Mouse (Mus musculus): Measurements from ENCODE around the gene Ppp1r9a. TPM values are rescaled to one million over a fixed set of nuclear protein-coding genes. Genes with fewer than 3 reads are reported as not detected.

Gene Ppp1r9a
- polyA plus RNA-seq, 1 experiment = 32.7 TPM

DNA sequence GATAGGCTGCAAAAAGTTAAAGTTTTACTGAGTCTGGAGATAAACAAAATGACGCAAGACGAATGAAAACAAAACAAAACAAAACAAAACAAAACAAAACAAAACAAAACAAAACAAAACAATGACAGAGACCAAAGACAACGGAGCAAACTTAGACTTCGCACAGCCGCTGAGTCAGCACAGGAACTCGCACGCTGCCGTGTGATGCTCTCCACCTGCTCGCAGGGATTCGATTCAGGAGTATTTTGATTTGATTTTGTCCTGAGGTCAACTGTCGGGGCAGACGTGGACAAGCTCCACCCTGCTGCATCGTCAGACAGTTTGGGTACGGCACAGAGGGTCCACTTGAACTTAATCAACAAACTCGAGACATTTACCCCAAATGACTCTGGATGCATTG lies 105.9 kb downstream of the Ppp1r9a start:
- DNase-seq (ENCODE audit: low read depth) = no peak

DNA sequence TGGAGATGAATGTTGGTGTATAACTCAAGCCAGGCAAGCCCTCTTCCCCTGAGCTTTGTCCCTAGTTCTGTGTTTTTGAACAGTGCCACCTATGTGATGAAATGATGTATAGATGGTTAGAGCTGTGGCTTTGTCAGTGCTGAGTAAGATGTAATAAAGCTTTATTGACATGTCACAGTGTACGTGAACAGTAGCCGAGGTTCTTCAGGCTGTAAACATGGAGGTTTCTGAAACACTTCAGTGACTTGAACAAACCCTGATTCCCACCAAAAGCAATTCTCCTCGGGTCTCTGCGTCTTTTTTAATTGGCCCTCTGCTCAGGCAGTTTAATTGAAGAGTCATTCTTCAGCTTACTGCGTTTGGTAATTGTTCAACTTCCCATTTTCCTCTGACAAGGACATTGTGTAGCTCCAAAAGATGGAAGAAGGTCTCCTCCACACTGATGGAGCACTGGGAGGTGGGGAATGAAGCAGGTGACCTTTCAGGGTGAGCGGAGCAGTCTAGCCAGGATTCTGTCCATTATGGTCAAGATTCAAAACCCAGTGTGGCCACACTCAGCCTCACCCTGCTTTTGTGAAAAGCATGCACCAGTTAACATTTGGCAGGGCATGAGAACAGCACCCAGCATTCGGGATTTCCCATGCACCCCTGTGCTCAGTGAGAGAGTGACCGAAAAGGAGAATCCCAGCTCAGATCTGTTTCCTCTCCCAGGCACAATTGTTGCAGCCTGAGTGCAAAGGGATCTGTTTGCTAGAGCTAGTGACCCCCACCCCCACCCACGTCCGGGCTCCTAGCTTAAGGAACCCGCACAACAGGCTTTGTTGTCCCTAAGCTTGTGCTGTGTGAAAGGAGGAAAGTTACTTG lies 108.1 kb downstream of the Ppp1r9a start:
- TF ChIP-seq CTCF (IDR thresholded peaks at IDR 0.05; ENCODE audit: borderline replicate concordance, extremely low read depth, insufficient read depth, insufficient read length) (no peak), POLR2A (IDR thresholded peaks at IDR 0.05; ENCODE audit: borderline replicate concordance, extremely low read depth, insufficient read depth, insufficient read length, poor library complexity, severe bottlenecking) (no peak)
- DNase-seq (ENCODE audit: low read depth) = peak; percentile 57

More for the DNA sequence above, 105.9 kb downstream of the Ppp1r9a start:
- TF ChIP-seq POLR2A (IDR thresholded peaks at IDR 0.05; ENCODE audit: borderline replicate concordance, extremely low read depth, insufficient read depth, insufficient read length, poor library complexity, severe bottlenecking) (no peak), CTCF (IDR thresholded peaks at IDR 0.05; ENCODE audit: borderline replicate concordance, extremely low read depth, insufficient read depth, insufficient read length) (no peak)

DNA sequence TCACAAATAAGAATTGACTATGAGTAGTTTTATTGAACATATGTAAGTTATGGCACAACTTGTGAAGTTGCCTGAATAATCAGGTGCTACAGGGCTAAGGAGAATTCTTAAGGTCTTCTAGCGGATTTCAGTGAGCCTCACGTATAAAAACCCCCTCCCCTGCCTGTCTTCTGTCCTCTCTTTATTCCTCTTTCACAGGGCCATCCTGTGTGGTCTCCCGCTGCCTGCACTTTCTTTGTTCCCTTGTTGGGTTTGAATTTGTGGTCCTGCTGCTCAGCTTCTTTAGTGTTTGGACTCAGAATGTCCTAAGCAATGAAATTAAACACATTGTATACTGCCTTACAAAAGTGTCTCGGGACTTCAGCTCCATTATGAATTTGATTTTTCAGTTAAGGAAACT lies 110.1 kb downstream of the Ppp1r9a start:
- peak; percentile 41 for DNase-seq (ENCODE audit: low read depth)
- no peak for TF ChIP-seq CTCF (IDR thresholded peaks at IDR 0.05; ENCODE audit: borderline replicate concordance, extremely low read depth, insufficient read depth, insufficient read length)

DNA sequence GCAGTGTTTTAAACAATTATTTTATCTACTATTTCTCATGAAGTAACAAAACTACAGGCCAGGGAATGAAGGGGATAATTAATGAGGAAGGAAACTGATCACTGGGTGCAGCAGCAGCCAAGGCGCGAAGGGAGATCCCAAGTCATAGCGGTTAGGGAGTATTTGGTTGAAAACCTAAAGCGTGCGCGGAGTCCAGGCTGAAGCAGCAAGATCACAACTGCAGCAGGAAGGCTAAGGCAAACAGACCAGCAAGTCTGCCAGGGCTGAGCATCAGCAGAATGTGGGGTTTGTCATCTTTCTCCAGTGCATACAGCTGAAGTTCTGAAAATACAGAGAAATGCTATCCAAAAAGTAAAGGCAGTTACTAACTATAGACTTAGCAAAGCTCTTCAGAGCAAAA lies 111.8 kb downstream of the Ppp1r9a start:
- TF ChIP-seq CTCF (IDR thresholded peaks at IDR 0.05; ENCODE audit: borderline replicate concordance, extremely low read depth, insufficient read depth, insufficient read length) = no peak
- TF ChIP-seq POLR2A (IDR thresholded peaks at IDR 0.05; ENCODE audit: borderline replicate concordance, extremely low read depth, insufficient read depth, insufficient read length, poor library complexity, severe bottlenecking) = no peak
- DNase-seq (ENCODE audit: low read depth) = peak; percentile 35

DNA sequence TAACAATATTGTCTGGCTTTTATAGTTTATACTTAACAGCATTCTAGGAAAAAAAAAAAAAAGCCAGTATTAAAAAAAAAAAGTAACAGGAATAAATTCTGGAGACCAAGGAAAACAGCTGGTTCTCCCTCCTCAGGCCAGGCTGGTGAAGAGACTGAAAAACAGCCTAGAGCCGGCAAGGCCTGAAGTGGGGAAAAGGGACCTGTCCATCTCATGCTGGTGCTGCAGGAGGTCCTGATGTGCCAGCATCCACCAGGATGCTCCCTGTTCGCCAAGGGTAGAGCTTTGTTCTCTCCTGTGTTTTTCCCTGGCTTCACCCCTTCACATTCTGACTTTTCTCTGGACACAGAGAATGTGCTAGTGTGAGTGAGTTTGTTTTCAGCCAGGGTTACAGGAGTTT lies 112.5 kb downstream of the Ppp1r9a start:
- TF ChIP-seq POLR2A (IDR thresholded peaks at IDR 0.05; ENCODE audit: borderline replicate concordance, extremely low read depth, insufficient read depth, insufficient read length, poor library complexity, severe bottlenecking) (no peak), CTCF (IDR thresholded peaks at IDR 0.05; ENCODE audit: borderline replicate concordance, extremely low read depth, insufficient read depth, insufficient read length) (no peak)
- no peak for DNase-seq (ENCODE audit: low read depth)

DNA sequence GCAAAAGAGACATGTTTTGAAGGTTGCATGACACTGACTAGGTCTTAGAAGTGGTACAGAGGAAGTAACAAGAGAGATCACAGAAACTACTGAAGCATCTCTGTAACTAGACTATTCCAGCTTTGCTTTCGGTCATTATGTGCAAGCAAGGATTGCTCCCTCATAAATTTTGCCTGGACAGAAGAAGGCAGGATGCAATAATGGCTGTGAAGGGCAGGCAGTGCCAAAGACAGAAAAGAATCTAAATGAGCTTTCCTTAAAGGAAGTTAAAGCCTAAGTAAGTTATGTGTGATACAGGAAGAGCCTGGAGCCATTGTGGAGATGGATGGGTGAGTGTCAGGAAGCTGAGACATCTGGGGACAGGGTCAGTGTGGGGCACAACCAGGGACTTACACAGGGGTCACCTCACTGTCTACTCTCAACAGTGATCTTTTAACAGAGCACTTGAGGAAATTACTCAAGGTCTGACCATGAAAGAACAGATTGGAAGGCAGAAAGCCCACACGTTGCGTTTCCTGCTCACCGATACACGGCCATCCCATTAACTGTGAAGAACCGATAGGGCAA lies 115.3 kb downstream of the Ppp1r9a start:
- DNase-seq (ENCODE audit: low read depth) = no peak
- TF ChIP-seq POLR2A (IDR thresholded peaks at IDR 0.05; ENCODE audit: borderline replicate concordance, extremely low read depth, insufficient read depth, insufficient read length, poor library complexity, severe bottlenecking) = no peak
- TF ChIP-seq CTCF (IDR thresholded peaks at IDR 0.05; ENCODE audit: borderline replicate concordance, extremely low read depth, insufficient read depth, insufficient read length) = no peak

DNA sequence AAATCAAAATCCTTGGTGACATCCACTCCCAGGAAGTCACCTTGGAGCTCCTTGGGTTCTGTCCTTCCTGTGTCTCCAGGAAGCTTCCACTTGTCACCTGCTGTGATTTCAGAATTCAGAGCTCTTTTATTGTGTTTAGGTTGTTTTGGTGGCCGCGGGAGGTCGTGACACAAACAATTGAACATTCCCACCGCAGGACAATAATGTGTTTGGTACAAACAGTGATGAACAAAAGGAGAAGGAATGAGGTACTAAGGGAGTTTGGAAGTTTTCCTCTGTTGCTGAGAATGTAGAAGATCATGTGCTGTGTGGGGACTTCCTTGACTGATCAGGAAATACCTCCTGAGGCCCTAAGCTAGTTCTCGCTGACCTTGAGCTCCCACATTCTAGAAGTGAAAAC lies 116.5 kb downstream of the Ppp1r9a start:
- no peak for TF ChIP-seq POLR2A (IDR thresholded peaks at IDR 0.05; ENCODE audit: borderline replicate concordance, extremely low read depth, insufficient read depth, insufficient read length, poor library complexity, severe bottlenecking)
- no peak for TF ChIP-seq CTCF (IDR thresholded peaks at IDR 0.05; ENCODE audit: borderline replicate concordance, extremely low read depth, insufficient read depth, insufficient read length)
- no peak for DNase-seq (ENCODE audit: low read depth)

DNA sequence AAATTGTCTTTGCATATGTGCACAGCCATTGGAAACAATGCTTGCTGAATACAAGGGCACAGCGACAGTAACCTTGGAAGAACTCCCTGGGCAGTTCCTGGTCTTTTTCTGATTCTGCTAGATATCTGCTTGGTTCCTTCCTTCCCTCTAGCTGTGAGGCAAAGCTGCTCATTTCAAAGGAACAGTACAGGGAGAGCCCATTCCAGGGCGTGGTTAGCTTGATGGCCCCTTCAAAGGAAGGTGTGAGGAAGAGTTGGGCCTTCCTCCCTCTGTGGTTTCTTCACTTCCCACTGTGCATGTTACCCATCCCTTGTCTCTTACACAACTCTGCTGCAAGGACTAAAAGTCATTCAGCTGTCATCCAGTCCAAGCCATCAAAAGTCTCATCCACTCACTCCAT lies 117.3 kb downstream of the Ppp1r9a start:
- TF ChIP-seq POLR2A (IDR thresholded peaks at IDR 0.05; ENCODE audit: borderline replicate concordance, extremely low read depth, insufficient read depth, insufficient read length, poor library complexity, severe bottlenecking) = no peak
- TF ChIP-seq CTCF (IDR thresholded peaks at IDR 0.05; ENCODE audit: borderline replicate concordance, extremely low read depth, insufficient read depth, insufficient read length) = no peak
- no peak for DNase-seq (ENCODE audit: low read depth)

DNA sequence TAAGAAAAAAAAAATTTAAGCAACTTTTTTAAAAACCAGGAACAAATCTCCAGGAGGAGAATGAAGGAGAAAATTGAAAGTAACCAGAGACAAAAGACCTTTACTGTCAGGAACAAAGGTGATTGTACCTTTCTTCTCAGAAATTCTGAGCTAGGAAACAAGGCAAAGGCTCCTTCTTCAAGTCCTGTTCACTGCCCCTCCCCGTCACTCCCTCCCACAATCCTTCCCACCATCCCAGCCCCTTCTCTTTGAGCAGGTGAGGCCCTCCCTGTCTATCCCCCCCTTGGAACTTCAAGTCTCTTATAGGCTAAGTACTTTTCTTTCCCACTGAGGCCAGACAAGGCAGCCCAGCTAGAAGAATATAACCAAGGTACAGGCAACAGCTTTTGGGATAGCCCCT lies 117.8 kb downstream of the Ppp1r9a start:
- TF ChIP-seq CTCF (IDR thresholded peaks at IDR 0.05; ENCODE audit: borderline replicate concordance, extremely low read depth, insufficient read depth, insufficient read length) = no peak
- no peak for TF ChIP-seq POLR2A (IDR thresholded peaks at IDR 0.05; ENCODE audit: borderline replicate concordance, extremely low read depth, insufficient read depth, insufficient read length, poor library complexity, severe bottlenecking)
- no peak for DNase-seq (ENCODE audit: low read depth)

DNA sequence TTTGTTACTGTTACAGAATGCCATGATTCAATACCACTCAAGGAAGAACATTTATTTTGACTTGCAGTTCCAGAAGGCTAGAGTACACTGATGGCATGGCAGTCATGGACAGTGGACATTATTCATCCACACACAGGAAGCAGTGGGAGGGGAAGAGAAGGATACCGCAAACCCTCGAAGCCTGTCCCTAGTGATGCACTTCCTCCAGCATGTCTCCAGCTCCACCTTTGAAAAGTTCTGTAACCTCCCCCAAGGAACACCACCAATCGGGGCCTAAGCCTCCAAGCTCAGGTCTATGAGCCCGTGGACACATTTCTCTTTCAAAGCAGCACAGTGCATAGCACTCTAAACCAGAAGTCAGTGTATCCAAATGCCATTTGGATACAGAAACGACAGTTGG lies 120.0 kb downstream of the Ppp1r9a start:
- no peak for DNase-seq (ENCODE audit: low read depth)
- TF ChIP-seq CTCF (IDR thresholded peaks at IDR 0.05; ENCODE audit: borderline replicate concordance, extremely low read depth, insufficient read depth, insufficient read length) = no peak
- TF ChIP-seq POLR2A (IDR thresholded peaks at IDR 0.05; ENCODE audit: borderline replicate concordance, extremely low read depth, insufficient read depth, insufficient read length, poor library complexity, severe bottlenecking) = no peak

DNA sequence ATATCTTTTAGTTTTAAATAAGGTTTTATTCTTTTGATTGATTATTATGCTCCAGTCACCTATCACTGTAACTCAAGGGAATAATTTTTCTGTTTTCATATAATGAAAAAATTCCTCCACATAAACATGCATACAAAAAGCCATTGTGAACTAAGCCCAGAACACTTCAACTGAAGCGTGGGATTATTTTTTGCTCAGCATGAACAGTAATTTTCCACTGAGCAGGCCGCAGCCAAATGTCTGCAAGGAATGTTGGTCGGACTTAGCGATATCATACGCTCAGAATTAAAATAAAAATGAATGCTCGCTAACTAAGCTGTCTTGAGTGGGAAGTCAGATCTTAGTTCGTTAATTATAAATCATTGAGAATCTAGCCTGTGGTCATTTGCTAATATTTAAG lies 122.2 kb downstream of the Ppp1r9a start:
- TF ChIP-seq POLR2A (IDR thresholded peaks at IDR 0.05; ENCODE audit: borderline replicate concordance, extremely low read depth, insufficient read depth, insufficient read length, poor library complexity, severe bottlenecking) (no peak), CTCF (IDR thresholded peaks at IDR 0.05; ENCODE audit: borderline replicate concordance, extremely low read depth, insufficient read depth, insufficient read length) (no peak)

DNA sequence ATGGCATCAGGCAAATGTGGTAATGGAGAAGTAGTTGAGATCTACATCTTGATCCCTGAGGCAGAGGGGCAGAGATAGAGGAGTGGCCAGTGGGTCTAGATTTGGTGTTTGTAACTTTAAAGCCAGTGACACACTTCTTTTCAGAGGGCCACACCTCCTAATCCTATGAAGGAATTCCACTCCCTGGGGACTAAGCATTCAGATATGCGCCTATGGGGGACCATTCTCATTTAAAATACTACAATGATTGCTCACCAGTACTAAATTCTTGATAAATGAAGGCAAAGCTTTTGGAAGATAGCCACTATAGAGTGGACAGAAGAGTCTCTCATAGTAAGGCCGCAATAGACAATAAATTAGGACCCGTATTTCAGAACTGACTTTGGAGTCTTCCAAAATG lies 124.1 kb downstream of the Ppp1r9a start:
- TF ChIP-seq POLR2A (IDR thresholded peaks at IDR 0.05; ENCODE audit: borderline replicate concordance, extremely low read depth, insufficient read depth, insufficient read length, poor library complexity, severe bottlenecking) (no peak), CTCF (IDR thresholded peaks at IDR 0.05; ENCODE audit: borderline replicate concordance, extremely low read depth, insufficient read depth, insufficient read length) (no peak)
- no peak for DNase-seq (ENCODE audit: low read depth)

More for the DNA sequence above, 122.2 kb downstream of the Ppp1r9a start:
- DNase-seq (ENCODE audit: low read depth) = peak; percentile 44
